Mouse (Mus musculus): ENCODE measurements at regions not wholly inside any gene's neighbourhood (a gene's known extent, or its start where the extent isn't known, plus 50 kb on each side); places are given as distances from the start of the nearest gene placed in this dataset.

GRCm38 (mm10) chr3:151117583-151118041 lies 320.1 kb upstream of the Adgrl4 start:
- TF ChIP-seq CTCF (IDR thresholded peaks at IDR 0.05; ENCODE audit: borderline replicate concordance, control insufficient read depth, extremely low read depth, insufficient read depth, low read length, poor library complexity) (no peak), POLR2A (IDR thresholded peaks at IDR 0.05; ENCODE audit: control insufficient read depth, extremely low read depth, insufficient read depth, low read length, poor library complexity) (no peak)
